Mouse (Mus musculus): ENCODE data around the gene Jpt2. TPM values are rescaled to one million over a fixed set of nuclear protein-coding genes. Genes with fewer than 3 reads are reported as not detected.

Gene Jpt2
- 10 to 100 TPM; 25.0 to 31.5 TPM for polyA plus RNA-seq (2017; shearing (Covaris generic))

DNA sequence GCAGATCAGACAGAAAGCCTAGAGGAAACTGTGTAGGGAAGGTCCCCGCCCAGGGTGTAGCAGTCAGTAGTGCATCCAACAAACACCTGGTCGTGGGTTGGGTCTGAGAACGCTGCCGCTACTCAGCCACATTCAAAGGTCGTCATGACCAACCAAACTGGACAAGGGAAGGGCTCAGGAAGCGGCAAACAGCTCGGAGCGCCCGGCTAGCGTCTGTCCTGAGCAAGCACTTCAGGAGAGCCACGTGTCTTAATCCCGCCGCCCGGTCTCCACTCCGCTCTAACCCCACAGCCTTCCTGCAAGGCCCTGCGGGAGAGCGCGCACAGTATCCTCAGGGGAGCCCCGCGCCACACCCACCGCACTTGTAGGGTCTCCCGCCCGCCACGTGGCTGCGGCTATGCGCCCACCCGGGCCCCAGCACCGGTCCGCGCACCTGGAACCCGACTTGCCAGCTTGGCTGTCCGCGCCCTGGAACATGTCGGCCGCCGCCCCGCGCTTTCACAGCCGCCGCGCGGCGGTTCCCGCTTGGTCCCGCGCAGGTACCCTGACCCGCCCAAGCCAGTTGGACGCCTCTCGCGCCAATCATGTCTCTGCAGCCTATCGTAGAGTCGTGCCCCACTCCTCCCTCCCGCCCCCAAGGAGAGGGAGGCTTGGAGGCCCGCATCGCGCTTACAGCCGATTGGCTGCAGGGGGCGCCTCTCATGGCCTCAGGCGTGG is at the start of gene Jpt2:
TSS of gene Jpt2 (minus strand) at position 555 of the 717 bp plus-strand sequence.

GRCm38 (mm10) chr17:24936259-24937237 is 23.9 kb downstream of the Jpt2 start, which contains the start of gene Mapk8ip3:
TSS of gene Mapk8ip3 (minus strand) at chr17:24936977.

GRCm38 (mm10) chr17:24896241-24896992 is 64.1 kb downstream of the Jpt2 start, which contains the start of gene Nme3:
TSS of gene Nme3 (plus strand) at chr17:24896500.

GRCm38 (mm10) chr17:24894995-24895547 is 65.4 kb downstream of the Jpt2 start, which contains the start of the genes Eme2 and Mrps34:
TSS of gene Eme2 (minus strand) at chr17:24895087.
TSS of gene Mrps34 (plus strand) at chr17:24895116.

Other genes starting within 250 kb of the Jpt2 start
- gene Rnf151, start 242.6 kb downstream of the Jpt2 start, polyA plus RNA-seq (2017; shearing (Covaris generic)): under 1 TPM in 1 of 2 experiments, not detected in 1; 0.22 TPM
- 100 to 1,000 TPM; 677 to 785 TPM for gene Rps2, start 242.6 kb downstream of the Jpt2 start, polyA plus RNA-seq (2017; shearing (Covaris generic))
- gene Ndufb10, start 236.2 kb downstream of the Jpt2 start, polyA plus RNA-seq (2017; shearing (Covaris generic)): 100 to 1,000 TPM; 194 to 233 TPM
- gene Rpl3l, start 232.9 kb downstream of the Jpt2 start, polyA plus RNA-seq (2017; shearing (Covaris generic)): under 1 TPM in 1 of 2 experiments, not detected in 1; 0.27 TPM
- gene Msrb1, start 224.0 kb downstream of the Jpt2 start, polyA plus RNA-seq (2017; shearing (Covaris generic)): 10 to 100 TPM; 11.8 to 15.4 TPM
- not detected for gene Hs3st6, start 207.7 kb downstream of the Jpt2 start, polyA plus RNA-seq (2017; shearing (Covaris generic))
- 1 to 10 TPM in 1 of 2 experiments, under 1 TPM in 1; 0.28 to 1.3 TPM for gene Meiob, start 156.4 kb downstream of the Jpt2 start, polyA plus RNA-seq (2017; shearing (Covaris generic))
- 10 to 100 TPM; 32.9 to 51.8 TPM for gene Hagh, start 120.5 kb downstream of the Jpt2 start, polyA plus RNA-seq (2017; shearing (Covaris generic))
- gene Fahd1, start 110.3 kb downstream of the Jpt2 start, polyA plus RNA-seq (2017; shearing (Covaris generic)): 1 to 10 TPM; 2.0 to 4.4 TPM
- gene Igfals, start 94.7 kb downstream of the Jpt2 start, polyA plus RNA-seq (2017; shearing (Covaris generic)): under 1 TPM; 0.71 to 0.89 TPM
- gene Nubp2, start 74.3 kb downstream of the Jpt2 start, polyA plus RNA-seq (2017; shearing (Covaris generic)): 100 to 1,000 TPM in 1 of 2 experiments, 10 to 100 TPM in 1; 98.2 to 103 TPM
- gene Spsb3, start 74.0 kb downstream of the Jpt2 start, polyA plus RNA-seq (2017; shearing (Covaris generic)): 10 to 100 TPM; 64.7 to 65.4 TPM
- 10 to 100 TPM; 45.4 to 49.2 TPM for gene Eme2, start 65.6 kb downstream of the Jpt2 start, polyA plus RNA-seq (2017; shearing (Covaris generic))
- 10 to 100 TPM; 75.4 to 84.7 TPM for gene Mrps34, start 65.6 kb downstream of the Jpt2 start, polyA plus RNA-seq (2017; shearing (Covaris generic))
- 10 to 100 TPM; 41.3 to 53.5 TPM for gene Nme3, start 64.2 kb downstream of the Jpt2 start, polyA plus RNA-seq (2017; shearing (Covaris generic))
- 10 to 100 TPM; 47.9 to 60.0 TPM for gene Mapk8ip3, start 23.7 kb downstream of the Jpt2 start, polyA plus RNA-seq (2017; shearing (Covaris generic))
- gene Cramp1l, start 55.1 kb upstream of the Jpt2 start, polyA plus RNA-seq (2017; shearing (Covaris generic)): 10 to 100 TPM in 1 of 2 experiments, 1 to 10 TPM in 1; 8.2 to 10.2 TPM
- 10 to 100 TPM; 20.7 to 27.0 TPM for gene Ift140, start 55.4 kb upstream of the Jpt2 start, polyA plus RNA-seq (2017; shearing (Covaris generic))
- 1 to 10 TPM; 1.6 to 1.7 TPM for gene Tmem204, start 122.9 kb upstream of the Jpt2 start, polyA plus RNA-seq (2017; shearing (Covaris generic))
- gene Telo2, start 155.3 kb upstream of the Jpt2 start, polyA plus RNA-seq (2017; shearing (Covaris generic)): 10 to 100 TPM; 27.2 to 36.5 TPM
- 1 to 10 TPM in 1 of 2 experiments, not detected in 1; 3.6 TPM for gene Ptx4, start 160.1 kb upstream of the Jpt2 start, polyA plus RNA-seq (2017; shearing (Covaris generic))
- 10 to 100 TPM; 32.2 to 36.1 TPM for gene Clcn7, start 172.7 kb upstream of the Jpt2 start, polyA plus RNA-seq (2017; shearing (Covaris generic))
- under 1 TPM in 1 of 2 experiments, not detected in 1; 0.47 TPM for gene Ccdc154, start 201.8 kb upstream of the Jpt2 start, polyA plus RNA-seq (2017; shearing (Covaris generic))
- gene Gm38655, start 214.8 kb upstream of the Jpt2 start, polyA plus RNA-seq (2017; shearing (Covaris generic)): not detected
- gene BC003965, start 223.9 kb upstream of the Jpt2 start, polyA plus RNA-seq (2017; shearing (Covaris generic)): 10 to 100 TPM; 27.3 to 34.1 TPM
- gene Unkl, start 227.7 kb upstream of the Jpt2 start, polyA plus RNA-seq (2017; shearing (Covaris generic)): 10 to 100 TPM; 40.2 to 46.5 TPM

Data from inflammation-experienced regulatory T-cells (primary cell).